Mouse (Mus musculus) bone marrow macrophage, adult 2 months (primary cell): Measurements from ENCODE around the gene Mettl24.
"Not testable (repeated sequence)": the region's sequence is repeated elsewhere in the genome, so short reads cannot be mapped to it uniquely, and the experiment has no call there.

ENCODE experiments used
- CTCF ChIP-seq: IDR thresholded peaks from 2 replicates; pipeline ENCODE4 v1.5.1; 2012; ENCODE audit warnings: low read depth, mild to moderate bottlenecking, low read length, moderate library complexity
- POLR2A ChIP-seq: IDR thresholded peaks from 2 replicates; pipeline ENCODE4 v1.6.1; 2012; ENCODE audit warnings: mild to moderate bottlenecking, low read depth, low read length, borderline replicate concordance

GRCm38 (mm10) chr10:40809411-40809910, 126.4 kb downstream of the Mettl24 start:
- TF ChIP-seq POLR2A, CTCF: not testable (repeated sequence)
